Mouse (Mus musculus) intestine, embryonic 16.5 days (tissue): ENCODE measurements around the gene Dytn. TPM values are rescaled to one million over a fixed set of nuclear protein-coding genes. Genes with fewer than 3 reads are reported as not detected.

Source experiments
- ATAC-seq: fragments of 200-750 bp; cut with Nextera tagmentation; 2 replicates; pipeline ENCODE4 v1.8.0; 2017; ENCODE audit warnings: moderate TSS enrichment, moderate library complexity
- H3K27ac ChIP-seq: fragments of 300-500 bp; sonication (generic); 2 replicates; pipeline ENCODE4 v1.5.1; 2014; ENCODE audit warnings: mild to moderate bottlenecking, low read length
- H3K27me3 ChIP-seq: fragments of 300-500 bp; sonication (generic); replicated peaks from 2 replicates; pipeline ENCODE4 v1.6.1; 2014; ENCODE audit warnings: low read length, control low read depth, mixed read lengths; ENCODE audit not compliant: control insufficient read depth, insufficient read depth
- H3K36me3 ChIP-seq: fragments of 300-500 bp; sonication (generic); 2 replicates; pipeline ENCODE4 v1.6.1; 2014; ENCODE audit warnings: low read length, control low read depth; ENCODE audit not compliant: control insufficient read depth, insufficient read depth
- H3K4me1 ChIP-seq: fragments of 300-500 bp; sonication (generic); 2 replicates; pipeline ENCODE4 v1.6.1; 2014; ENCODE audit warnings: low read length, control low read depth, mixed read lengths; ENCODE audit not compliant: control insufficient read depth, insufficient read depth
- H3K4me2 ChIP-seq: fragments of 300-500 bp; sonication (generic); 2 replicates; pipeline ENCODE4 v1.6.1; 2014; ENCODE audit warnings: low read depth, low read length, control low read depth
- H3K4me3 ChIP-seq: fragments of 300-500 bp; sonication (generic); 2 replicates; pipeline ENCODE4 v1.5.1; 2014; ENCODE audit warnings: mild to moderate bottlenecking, low read length
- H3K9ac ChIP-seq: fragments of 300-500 bp; sonication (generic); 2 replicates; pipeline ENCODE4 v1.6.1; 2014; ENCODE audit warnings: low read depth, low read length
- H3K9me3 ChIP-seq: fragments of 300-500 bp; sonication (generic); 2 replicates; pipeline ENCODE4 v1.6.1; 2016; ENCODE audit warnings: low read length, control low read depth; ENCODE audit not compliant: control insufficient read depth
- WGBS: fragments of 180-500 bp; shearing (Covaris S2); extraction: QIAGEN DNeasy Blood & Tissue Kit; methylation state at CpG from one replicate; pipeline ENCODE4 v1.1.7; 2014; 5-methylcytosine and 5-hydroxymethylcytosine counted together
- polyA plus RNA-seq: library from polyadenylated mRNA; unstranded; fragments of >200 nt; fragmentation: Nextera tagmentation; extraction: Ambion mirVana; gene quantifications from 2 replicates; pipeline ENCODE4 v1.2.1, GENCODE M21; 2015

The Dytn gene
- polyA plus RNA-seq, 1 experiment from 2014 or later, result not detected

DNA sequence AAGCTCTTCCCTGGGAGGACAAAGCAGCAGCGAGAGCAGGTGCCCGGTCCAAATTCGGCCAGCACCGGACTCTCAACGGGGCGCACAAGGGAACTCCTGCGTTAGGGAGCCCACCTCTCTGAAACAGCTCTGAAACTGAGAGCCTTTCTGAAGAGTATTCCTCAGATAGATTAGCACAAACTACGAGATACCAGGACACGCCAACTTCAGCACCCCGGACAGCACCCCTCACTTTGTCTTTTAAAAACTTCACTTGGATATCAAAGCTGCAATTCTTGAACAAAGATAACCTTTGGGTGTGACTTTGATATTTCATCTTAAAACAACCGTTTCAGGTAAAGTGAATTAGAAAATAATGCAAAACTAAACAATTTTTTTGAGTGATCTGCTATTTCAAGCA is 72.1 kb downstream of the Dytn start:
- no peak overlapping the region for H3K4me3 ChIP-seq
- no peak overlapping the region for H3K9ac ChIP-seq
- H3K36me3 ChIP-seq, result no peaks in the 10 kb centered on the region
- no peak overlapping the region for H3K4me2 ChIP-seq
- no peaks in the 10 kb centered on the region for H3K4me1 ChIP-seq
- H3K27me3 ChIP-seq, result no peaks in the 10 kb centered on the region
- no peak overlapping the region for H3K27ac ChIP-seq
- no peaks in the 10 kb centered on the region for H3K9me3 ChIP-seq
- WGBS, result 3% methylated on average over 11 of the region's 11 CpGs
- ATAC-seq, result no peak

DNA sequence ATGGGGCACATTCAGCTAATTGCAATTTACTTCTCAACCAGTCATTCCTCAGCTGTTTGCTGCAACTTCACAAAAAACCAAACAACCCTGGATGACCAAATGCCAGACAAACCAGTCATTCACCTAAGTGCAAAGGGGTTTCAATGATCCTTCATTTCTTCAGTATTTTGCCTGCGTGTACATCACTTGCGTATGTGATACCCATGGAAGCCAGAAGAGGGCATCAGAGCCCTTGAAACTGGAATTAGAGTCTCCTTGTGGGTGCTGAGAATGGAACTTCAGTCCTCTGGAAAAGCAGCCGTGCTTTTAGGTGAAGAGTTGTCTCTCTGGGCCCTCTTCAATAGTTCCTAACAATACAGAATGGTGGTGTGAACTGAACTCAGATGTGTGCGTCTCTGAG is 77.1 kb downstream of the Dytn start:
- Histone ChIP-seq H3K36me3 (no peaks in the 10 kb centered on the region), H3K9me3 (no peaks in the 10 kb centered on the region), H3K9ac (no peak overlapping the region), H3K27me3 (no peaks in the 10 kb centered on the region), H3K4me2 (no peak overlapping the region), H3K4me3 (no peak overlapping the region), H3K4me1 (no peaks in the 10 kb centered on the region), H3K27ac (no peak overlapping the region)
- ATAC-seq, result no peak
- 90% methylated on average over 4 of the region's 4 CpGs for WGBS

DNA sequence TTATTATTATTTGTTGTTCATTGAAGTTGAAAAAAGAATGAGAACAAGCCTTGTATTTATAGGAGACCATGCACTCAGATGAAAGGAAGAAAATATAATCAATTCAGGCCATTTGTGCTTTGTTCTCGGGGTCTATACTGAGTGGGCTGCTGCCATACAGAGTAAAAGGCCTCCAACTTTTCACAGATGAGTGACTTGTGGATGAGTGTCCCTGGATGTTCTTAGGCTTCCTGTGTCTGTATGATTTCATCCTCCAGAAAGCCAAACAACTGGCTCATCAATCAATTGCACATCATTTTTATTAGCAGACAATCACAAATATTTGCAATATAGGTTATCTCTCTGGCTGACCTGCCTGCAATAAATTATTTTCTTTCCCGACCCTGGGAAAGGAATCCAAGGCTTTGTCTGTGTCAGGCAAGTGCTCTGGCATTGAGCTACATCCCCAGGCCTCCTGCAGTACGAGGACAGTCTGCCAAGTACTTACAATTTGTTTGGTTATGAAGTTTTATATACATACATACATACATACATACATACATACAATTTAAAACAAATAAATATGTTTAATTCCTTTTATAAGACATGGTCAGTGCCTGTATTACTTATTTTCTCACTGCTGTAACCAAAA is 82.7 kb downstream of the Dytn start:
- Histone ChIP-seq H3K4me2 (no peak overlapping the region), H3K36me3 (no peaks in the 10 kb centered on the region), H3K27me3 (no peaks in the 10 kb centered on the region), H3K4me3 (no peak overlapping the region), H3K4me1 (no peaks in the 10 kb centered on the region), H3K27ac (no peak overlapping the region), H3K9ac (no peak overlapping the region), H3K9me3 (no peaks in the 10 kb centered on the region)
- no peak for ATAC-seq
- WGBS, result 15% methylated on average over 3 of the region's 3 CpGs

DNA sequence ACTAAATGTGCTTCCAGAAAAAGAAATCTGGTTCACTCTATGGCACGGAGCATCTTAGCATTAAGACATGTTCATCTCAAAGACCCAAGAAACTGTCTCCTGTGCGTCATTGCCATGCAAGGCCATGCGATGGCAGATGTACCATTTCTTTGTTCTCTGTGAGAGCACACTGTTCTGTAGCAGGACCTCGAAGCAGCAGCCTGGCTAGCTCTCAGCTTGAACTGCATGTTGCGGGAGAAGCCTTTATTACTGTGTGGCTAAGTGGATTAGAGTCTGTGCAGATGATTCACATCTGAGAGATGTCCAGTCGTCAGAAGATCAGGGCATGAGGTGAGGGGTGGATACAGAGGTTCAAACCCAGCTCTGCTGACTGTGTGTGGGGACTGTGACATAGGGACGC is 99.9 kb downstream of the Dytn start:
- ATAC-seq, result no peak
- no peak overlapping the region for H3K4me3 ChIP-seq
- no peaks in the 10 kb centered on the region for H3K27me3 ChIP-seq
- no peak overlapping the region for H3K4me2 ChIP-seq
- no peaks in the 10 kb centered on the region for H3K4me1 ChIP-seq
- 71% methylated on average over 7 of the region's 7 CpGs for WGBS
- H3K9me3 ChIP-seq, result no peaks in the 10 kb centered on the region
- no peak overlapping the region for H3K27ac ChIP-seq
- no peak overlapping the region for H3K9ac ChIP-seq
- no peaks in the 10 kb centered on the region for H3K36me3 ChIP-seq

DNA sequence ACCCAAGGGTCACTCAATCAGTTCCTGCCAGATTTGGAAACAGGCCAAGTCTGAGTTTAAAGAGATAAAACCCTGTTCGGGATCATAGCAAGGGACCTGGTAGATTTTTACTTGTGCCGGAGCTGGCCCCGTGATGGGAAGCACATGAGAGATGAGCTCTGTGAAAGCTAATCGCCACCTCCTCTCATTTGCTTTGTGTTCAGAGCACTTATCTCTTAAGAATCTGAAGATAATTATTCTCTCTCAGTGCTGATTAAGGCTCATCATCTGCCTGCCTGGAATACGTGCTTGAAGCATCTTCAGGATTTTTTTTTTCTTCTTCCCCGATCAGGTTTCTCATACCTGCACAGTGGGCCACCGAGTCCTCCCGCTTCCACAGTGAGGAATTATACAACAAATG is 107.6 kb downstream of the Dytn start:
- Histone ChIP-seq H3K27ac (no peak overlapping the region), H3K4me2 (no peak overlapping the region), H3K27me3 (no peaks in the 10 kb centered on the region), H3K36me3 (no peaks in the 10 kb centered on the region), H3K4me3 (no peak overlapping the region), H3K9me3 (no peaks in the 10 kb centered on the region), H3K4me1 (no peaks in the 10 kb centered on the region), H3K9ac (no peak overlapping the region)
- no peak for ATAC-seq
- WGBS, result 75% methylated on average over 8 of the region's 8 CpGs

DNA sequence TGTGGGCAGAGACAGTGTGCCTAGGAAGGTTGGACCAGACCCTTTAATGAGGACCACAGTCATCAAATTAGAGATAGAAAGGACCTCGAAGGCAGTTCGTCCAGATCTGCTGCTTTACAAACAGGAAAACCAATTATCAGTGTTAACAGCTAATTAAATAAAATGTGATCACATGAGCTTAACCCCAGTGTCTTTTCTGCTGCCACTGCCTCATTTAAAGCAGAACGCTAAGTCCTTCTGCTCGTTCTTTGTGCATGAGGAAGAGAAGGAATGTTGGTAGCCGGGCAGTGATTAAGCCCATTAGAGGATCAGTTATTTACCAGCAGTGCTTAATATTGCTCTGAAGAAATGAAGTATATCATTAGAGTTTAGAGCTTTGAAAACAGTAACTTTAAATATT is 109.9 kb downstream of the Dytn start:
- H3K9me3 ChIP-seq, result no peaks in the 10 kb centered on the region
- WGBS, result 67% methylated on average over 5 of the region's 5 CpGs
- no peak for ATAC-seq
- no peaks in the 10 kb centered on the region for H3K36me3 ChIP-seq
- H3K4me2 ChIP-seq, result no peak overlapping the region
- H3K9ac ChIP-seq, result no peak overlapping the region
- no peak overlapping the region for H3K4me3 ChIP-seq
- no peaks in the 10 kb centered on the region for H3K4me1 ChIP-seq
- no peak overlapping the region for H3K27ac ChIP-seq
- no peaks in the 10 kb centered on the region for H3K27me3 ChIP-seq

DNA sequence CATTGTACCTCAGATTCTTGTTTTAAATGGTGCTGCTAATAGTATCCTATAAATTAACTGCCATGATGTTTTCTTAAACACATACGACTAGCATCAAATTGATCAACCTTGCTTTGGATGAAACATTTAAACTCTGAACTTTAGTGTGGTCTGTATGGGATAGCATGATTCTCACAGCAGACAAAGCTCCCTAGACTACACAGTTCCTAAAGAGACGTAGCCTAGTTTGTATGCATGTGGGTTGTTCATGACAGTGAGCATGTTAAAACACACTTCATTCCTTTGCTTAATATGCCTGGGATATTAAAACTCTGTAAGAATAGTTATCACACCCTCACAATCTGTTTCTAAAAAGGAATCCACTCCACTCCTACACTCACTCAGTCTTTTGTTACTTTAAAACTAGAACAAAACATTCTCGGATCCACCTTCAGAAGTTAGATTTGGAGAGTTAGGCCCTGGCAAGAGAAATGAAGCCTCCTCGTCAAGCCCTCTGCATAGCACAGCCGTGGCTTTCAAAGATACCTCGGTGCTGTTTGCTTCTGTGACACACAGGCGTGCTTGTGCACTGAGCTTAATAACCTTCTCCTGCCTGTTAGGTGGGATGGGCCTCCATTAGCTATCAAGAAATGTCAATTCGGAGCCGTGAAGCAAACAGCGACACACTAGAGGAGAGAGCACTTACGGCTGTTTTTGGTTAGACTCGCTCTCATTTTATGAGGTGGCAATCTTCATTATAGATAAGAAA is 112.7 kb downstream of the Dytn start:
- Histone ChIP-seq H3K27ac (no peak overlapping the region), H3K36me3 (no peaks in the 10 kb centered on the region), H3K4me2 (no peak overlapping the region), H3K9me3 (no peaks in the 10 kb centered on the region), H3K4me3 (no peak overlapping the region), H3K9ac (no peak overlapping the region), H3K4me1 (no peaks in the 10 kb centered on the region), H3K27me3 (no peaks in the 10 kb centered on the region)
- ATAC-seq, result no peak
- 52% methylated on average over 12 of the region's 12 CpGs for whole genome bisulfite sequencing

DNA sequence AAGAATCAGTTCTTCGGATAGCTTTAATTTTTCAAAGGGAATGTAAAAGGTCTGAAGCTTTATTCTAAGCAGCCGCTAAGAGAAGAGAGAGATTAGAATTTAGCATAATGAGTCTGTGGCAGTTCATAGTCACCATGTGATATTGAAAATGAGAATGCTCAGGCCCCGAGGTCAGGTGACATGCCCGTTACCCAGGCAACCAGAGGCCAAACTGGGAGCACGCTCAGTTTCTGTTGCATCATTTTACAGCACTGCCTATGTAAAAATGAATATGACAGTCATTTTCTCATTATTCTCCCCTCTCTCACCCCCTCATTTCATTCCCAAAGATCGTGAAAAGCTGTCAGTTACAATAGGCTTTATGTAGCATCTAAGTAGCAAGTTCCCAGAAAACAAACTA is 113.3 kb downstream of the Dytn start:
- no peaks in the 10 kb centered on the region for H3K4me1 ChIP-seq
- no peaks in the 10 kb centered on the region for H3K9me3 ChIP-seq
- H3K9ac ChIP-seq, result no peak overlapping the region
- H3K36me3 ChIP-seq, result no peaks in the 10 kb centered on the region
- no peaks in the 10 kb centered on the region for H3K27me3 ChIP-seq
- H3K27ac ChIP-seq, result no peak overlapping the region
- no peak for ATAC-seq
- WGBS, result 58% methylated on average over 6 of the region's 6 CpGs
- H3K4me2 ChIP-seq, result no peak overlapping the region
- no peak overlapping the region for H3K4me3 ChIP-seq
